Mouse (Mus musculus): Measurements from ENCODE around the gene Cyp2f2. TPM values are rescaled to one million over a fixed set of nuclear protein-coding genes. Genes with fewer than 3 reads are reported as not detected.
A peak's percentile ranks its signal among the peaks of the same experiment; 100 is the strongest.

Cyp2f2 gene
- total RNA-seq (2021) = under 1 TPM; 0.18 to 0.51 TPM
- long read RNA-seq = 0 reads

DNA sequence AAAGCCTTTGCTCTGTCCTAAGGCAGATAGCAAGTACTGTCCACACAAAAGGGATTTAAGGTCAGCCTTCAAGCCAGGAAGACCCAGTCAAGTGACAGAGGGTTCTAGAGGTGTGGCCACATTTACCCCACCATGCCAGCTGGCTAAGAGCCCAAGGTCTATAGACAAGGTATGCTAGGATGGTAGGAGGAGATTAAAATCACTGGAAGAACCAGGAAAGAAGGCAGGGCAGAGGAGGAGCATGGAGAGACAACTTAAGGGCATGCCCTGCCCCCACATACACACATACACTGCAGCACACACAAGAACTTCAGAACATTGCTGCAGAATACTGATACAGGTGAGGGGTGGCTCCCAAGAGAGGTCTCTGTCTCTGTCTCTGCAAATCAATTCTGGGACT is at the start of gene Cyp2f2:
TSS of gene Cyp2f2 (plus strand) at position 234 of the 400 bp plus-strand sequence.
- DNase-seq (ENCODE audit: low spot score in 2 of 2) = no peak

DNA sequence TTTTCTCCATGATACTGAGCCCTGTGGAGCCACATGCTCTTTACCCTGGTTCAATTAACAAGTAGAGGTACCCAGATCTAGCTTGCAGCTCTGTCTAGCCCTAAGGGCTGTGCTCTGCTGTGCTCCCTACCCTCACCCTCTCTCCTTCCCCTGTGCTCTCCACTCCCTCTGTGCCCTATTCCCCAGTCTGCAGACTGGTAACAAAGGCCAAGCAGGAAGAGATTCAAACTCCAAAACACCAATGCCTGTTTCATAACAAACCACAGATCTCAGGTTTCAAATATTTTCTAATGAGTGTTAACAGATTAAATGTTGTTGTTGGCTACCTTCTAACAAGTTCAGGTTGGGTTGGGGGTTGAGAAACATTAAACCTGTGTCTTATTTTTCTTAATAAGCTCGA is 41.1 kb upstream of the Cyp2f2 start:
- no peak for DNase-seq (ENCODE audit: low spot score in 2 of 2)

DNA sequence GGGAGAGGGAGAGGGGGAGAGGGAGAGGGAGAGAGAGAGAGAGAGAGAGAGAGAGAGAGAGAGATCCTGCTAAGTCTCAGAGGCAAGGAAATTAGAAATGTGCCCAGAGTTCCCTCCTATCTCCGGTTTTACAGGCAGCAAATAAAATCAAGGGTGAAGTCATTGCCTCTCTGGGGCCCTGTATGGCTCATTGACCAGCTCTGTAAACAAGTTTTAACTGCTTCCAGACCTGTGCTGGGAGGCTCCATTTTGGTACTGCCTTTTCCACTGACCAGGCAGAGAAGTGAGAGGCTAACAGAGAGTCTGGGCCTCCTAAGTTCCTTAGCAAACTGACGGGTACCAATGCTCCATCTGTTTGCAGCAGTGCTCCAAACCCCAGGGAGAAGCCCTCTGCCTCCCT is 38.1 kb upstream of the Cyp2f2 start:
- DNase-seq (ENCODE audit: low spot score in 2 of 2) = no peak

DNA sequence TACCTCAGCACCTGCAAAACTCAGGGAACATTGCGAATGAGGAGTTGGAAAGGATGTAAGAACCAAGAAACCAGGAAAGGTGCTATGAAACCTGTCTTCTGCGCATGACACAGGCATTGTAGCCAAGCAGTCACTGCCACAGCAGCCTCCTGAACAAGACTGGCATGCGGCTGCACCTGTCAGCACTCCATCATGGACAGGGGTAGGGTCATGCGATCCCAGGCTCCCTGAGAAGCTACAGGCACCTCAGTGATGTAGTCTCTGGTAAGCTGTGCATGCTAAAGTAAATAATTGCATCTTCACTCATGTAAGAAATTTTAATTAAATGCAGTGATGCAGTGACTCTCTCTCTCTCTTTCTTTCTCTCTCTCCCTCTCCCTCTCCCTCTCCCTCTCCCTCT is 28.7 kb upstream of the Cyp2f2 start:
- no peak for DNase-seq (ENCODE audit: low spot score in 2 of 2)

DNA sequence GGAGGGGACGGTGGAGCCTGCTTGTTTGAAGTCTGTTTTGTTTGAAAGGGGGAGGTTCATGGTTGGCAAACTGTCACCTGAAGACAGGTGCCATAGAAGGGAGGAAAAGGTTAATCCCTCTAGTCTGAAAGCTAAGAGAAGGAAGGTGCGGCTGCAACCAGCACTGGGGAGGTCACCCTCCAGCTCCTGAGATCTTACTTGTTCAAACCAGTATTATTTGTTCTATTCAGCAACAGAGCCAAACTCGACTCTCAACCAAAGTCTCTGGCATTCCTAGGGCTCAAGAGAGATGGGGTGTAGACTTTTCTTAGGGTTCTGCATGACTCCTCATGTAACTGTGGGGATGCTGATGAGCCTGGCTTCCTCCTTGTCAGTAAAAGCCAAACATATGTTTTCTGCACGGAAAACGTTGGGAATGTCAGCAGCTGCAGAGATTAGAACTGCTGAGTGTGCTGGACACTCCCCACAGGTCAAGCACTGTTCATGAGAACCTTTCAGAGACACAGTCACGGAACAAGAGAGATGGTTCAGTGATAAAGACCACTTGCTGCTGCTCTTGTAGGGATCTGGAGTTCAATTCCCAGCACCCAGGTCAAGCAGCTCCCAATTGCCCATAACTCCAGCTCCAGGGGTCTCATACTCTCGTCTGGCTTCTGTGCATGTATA is 27.5 kb upstream of the Cyp2f2 start:
- no peak for DNase-seq (ENCODE audit: low spot score in 2 of 2)

DNA sequence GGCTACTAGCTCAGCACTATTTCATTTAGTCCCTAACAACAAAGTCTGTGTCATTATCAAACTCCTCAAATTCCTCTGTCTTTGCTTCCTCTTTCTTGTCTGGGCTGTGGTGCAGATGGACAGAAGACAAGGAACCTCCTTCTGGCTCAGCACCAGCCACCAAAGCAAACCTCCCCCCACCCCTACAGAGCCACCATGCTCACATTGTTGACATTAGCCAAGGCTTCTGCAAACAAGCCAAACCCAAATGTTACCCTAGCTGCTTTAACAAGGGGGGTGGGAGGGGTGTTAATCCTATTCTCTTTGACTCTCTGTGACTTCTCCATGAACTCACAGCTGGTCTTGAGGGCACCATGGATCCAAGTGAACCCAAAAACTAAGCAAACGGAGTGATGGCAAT is 26.8 kb upstream of the Cyp2f2 start:
- DNase-seq (ENCODE audit: low spot score in 2 of 2) = no peak

DNA sequence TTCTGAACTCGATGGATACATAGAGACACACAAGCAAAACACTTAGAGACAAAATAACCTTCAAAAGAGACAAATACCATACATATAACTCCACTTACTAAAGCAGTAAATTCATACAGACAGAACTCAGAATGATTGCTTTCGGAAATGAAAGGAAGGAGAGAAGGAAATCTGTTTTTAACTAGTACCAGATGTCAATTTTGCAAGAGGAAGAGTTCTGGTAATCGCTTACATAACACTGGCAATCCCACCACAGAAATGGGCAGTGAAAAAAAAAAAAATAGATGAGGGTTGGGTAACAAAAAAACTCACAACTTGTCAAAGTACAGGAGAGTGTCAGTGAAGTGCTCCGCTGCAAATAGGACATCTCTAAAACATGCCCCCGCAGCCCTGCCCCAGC is 14.8 kb upstream of the Cyp2f2 start:
- DNase-seq (ENCODE audit: low spot score in 2 of 2) = no peak

DNA sequence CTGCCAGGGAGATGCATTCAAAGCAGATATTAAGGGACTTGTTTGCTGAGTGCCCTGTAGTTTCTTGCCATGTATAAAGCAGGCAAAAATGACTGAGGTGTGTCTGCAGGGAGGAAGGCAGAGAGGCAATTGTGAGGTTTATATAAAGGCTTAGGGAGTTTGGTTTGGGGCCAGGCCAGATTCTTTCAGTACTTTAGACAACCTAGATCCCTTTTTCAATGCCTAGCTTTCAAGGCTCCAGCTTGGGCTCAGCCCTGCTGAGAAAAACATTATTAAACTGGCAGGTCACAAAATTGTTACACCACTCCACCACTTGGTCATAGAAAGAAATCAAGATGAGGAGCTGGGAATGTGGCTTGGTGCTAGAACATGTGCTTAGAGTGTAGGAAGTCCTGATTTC is 9.4 kb upstream of the Cyp2f2 start:
- DNase-seq (ENCODE audit: low spot score in 2 of 2) = no peak

DNA sequence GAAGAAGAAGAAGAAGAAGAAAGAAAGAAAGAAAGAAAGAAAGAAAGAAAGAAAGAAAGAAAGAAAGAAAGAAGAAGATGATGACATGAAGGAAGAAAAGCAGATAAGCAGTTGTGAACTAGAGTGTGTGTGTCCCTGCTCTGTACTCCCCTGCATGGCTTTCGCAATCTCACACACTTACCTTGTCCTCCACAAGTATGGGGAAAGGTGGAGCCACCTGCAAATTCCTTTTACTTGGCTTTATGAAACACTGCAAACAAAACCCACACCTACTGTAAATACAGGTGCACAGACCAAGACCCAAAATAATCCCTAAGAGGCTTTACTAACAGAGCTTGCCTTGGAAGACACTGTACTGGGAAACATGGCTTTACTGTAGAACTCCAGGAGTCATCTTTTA is 8.7 kb upstream of the Cyp2f2 start:
- no peak for DNase-seq (ENCODE audit: low spot score in 2 of 2)

DNA sequence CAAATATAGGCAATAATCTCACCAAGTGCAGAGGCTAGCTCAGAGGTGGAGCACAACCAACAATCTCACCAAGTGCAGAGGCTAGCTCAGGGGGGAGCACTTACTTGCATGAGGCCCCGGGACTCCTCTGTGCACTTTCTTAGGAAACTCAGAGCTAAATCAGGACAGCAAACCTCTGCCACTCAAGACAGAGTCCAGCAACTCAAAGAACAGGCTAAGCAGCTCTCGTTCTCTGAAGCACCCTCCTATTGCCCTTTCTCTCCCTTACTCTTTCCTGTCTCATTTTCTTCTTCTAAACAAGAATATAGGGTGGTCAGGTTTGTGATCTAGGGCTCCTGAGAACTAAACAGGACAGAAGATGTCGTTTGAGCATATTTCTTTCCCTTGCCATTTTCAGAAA is 7.7 kb upstream of the Cyp2f2 start:
- no peak for DNase-seq (ENCODE audit: low spot score in 2 of 2)

DNA sequence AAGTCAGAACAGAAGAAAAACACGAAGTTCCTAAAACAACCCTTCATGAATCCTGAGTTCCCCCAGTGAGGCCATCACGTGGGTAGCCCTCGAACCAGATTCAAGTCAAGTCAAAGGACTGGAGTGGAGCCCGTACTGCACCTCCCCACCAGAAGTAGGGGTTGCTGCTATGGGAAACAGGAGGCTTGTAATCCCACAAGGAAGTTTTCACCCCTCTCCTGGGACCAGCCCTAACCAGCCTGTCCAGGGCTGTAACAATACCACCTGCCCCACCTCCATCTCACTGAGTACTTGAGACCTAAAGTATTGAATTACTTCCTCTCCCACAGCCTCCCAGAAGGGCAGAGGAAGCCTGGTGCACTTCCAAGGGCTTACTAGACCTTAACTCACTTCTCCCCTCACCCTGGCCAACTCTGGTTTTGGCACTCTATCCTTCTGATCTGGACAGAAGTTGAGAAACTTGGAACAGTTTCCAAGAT is 1.6 kb upstream of the Cyp2f2 start:
- no peak for DNase-seq (ENCODE audit: low spot score in 2 of 2)

DNA sequence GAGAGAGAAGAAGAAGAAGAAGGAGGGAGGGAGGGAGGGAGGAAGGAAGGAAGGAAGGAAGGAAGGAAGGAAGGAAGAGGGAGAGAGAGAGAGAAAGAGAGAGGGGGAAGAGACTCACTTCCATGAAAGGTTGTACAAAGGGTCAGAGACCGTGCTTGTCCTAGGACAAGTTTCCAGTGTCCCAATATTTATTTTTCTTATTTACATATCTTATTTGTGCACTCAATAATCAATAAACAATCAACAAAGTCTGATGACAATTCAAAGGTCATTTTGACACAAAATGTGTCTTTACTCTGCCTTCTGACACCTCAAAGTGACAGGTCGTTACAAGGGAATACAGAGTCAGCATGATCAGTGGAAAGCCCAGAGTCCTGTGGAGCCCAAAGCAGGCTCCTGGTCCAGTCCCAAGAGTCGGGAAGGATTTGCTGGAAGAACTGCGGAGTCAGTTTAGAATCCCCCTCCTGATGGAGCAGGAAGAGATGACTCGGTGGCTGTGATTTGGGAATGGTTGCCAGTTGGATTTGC is 4.7 kb downstream of the Cyp2f2 start:
- DNase-seq (ENCODE audit: low spot score in 2 of 2) = no peak

DNA sequence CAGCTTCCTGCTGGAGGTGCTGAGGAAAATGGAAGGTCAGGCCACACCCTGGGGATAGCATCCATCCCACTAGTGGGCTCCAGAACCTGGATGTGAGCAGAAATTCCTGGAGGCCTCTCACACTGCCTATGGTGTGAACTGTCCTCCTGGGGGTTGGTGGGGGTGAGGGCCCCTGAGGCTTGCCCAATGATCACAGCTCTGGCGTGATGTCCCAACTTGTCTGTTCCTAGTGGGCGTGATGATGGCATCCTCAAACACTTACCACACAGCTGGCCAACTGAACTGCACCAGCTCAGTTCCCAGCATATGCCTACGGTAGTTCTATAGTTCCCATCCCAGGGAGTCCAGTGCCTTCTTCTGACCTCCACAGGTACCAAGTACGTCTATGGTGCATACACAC is 5.3 kb downstream of the Cyp2f2 start:
- DNase-seq (ENCODE audit: low spot score in 2 of 2) = no peak

DNA sequence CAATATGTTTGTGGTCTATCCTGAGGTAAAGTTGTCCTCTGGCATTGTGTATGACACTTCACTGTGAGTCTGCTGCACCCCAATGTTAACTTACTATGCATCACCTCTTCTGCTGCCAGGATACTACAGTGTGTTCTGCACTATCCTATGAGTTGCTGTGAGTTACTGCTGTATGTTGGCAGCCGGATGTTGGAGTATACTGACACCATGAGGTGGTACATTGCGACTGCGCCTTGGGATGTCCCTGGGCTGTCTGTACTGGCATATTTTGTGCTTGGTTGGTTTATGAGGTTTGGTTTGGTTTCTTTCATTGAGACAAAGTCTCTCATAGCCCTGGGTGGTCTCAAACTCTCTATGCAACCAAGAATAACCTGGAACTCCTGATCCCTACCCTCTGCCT is 8.5 kb downstream of the Cyp2f2 start:
- DNase-seq (ENCODE audit: low spot score in 2 of 2) = peak; percentile 40 to 41

DNA sequence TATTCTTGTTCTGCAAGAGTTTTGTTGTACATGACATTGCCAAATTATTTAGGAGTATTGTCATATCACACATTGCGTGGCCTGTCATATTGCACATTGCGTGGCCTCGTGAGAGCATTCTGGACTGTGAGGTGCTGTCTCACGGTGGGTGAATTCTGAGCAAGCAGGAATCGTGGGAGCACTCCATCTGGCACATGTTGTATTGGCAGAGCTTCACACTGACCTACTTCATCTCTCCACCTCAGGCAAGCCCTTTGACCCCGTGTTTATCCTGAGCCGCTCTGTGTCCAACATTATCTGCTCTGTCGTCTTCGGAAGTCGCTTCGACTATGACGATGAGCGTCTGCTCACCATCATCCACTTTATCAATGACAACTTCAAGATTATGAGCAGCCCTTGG is 9.2 kb downstream of the Cyp2f2 start:
- no peak for DNase-seq (ENCODE audit: low spot score in 2 of 2)

DNA sequence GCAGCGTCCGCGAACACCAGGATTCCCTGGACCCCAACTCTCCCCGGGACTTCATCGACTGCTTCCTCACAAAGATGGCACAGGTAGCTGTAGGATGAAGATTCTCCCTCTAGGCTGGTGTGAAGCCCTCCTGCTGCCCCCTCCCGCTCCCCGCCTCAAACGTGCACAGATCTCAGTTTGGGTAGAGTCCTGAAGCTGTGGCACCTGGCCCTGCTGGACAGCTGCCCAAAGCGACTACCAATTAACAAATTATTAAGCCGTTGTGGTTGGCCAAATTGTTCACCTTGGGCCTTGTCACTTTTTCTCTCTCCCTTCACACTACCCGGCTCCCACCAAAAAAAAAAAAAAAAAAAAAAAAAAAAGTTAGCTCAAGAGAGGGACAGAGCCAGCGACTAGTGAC is 10.1 kb downstream of the Cyp2f2 start:
- no peak for DNase-seq (ENCODE audit: low spot score in 2 of 2)

DNA sequence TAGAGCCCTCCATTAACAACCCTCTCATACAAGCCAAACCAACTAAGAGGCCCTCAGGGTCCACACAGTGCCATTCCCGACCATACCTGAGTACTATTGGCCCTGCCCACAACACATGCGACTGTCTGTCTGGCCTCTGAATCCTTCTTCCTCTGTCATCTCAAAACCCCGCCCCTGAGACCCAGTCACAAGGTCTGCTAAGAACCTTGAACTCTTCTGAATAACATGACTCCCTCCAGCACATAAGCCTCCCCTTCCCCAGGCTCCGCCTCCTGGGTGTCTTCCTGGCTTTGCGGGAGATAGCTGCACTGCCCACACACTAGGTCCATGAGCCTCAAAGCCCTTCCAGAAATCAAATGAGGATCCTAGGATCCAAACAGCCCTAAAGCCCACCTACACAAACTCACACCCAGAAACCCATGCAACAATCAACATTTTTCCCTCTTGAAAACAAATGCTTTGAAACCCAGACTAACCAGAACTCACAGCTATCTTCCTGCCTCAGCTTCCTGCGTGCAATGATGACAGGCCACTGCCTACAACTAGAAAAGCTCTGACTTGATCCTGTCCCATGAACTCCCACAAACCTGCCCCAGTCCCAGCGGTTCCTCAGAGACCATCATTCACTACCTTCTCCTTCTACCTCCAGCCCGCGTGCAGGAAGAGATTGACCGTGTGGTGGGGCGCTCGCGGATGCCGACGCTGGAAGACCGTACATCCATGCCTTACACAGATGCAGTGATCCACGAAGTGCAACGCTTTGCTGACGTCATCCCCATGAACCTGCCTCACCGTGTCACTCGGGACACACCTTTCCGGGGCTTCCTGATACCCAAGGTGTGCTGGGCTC is 11.0 kb downstream of the Cyp2f2 start:
- no peak for DNase-seq (ENCODE audit: low spot score in 2 of 2)

DNA sequence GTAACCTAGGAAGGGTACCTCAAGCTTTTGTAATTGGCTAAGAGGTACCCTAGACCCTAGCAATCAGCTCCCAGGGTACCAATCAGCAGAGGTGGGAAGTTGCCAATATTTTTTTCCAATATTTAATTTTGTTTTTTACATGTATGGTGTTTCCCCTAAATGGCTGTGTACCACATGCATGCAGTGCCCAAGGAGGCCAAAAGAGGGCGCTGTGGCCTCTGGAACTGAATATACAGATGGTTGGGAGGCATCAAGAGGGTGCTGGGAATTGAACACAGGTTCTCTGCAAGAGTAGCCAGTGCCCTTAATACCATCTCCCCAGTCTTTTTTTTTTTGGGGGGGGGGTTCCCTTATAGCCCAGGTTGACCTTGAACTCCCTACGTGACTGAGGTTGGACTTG is 11.7 kb downstream of the Cyp2f2 start:
- DNase-seq (ENCODE audit: low spot score in 2 of 2) = no peak

DNA sequence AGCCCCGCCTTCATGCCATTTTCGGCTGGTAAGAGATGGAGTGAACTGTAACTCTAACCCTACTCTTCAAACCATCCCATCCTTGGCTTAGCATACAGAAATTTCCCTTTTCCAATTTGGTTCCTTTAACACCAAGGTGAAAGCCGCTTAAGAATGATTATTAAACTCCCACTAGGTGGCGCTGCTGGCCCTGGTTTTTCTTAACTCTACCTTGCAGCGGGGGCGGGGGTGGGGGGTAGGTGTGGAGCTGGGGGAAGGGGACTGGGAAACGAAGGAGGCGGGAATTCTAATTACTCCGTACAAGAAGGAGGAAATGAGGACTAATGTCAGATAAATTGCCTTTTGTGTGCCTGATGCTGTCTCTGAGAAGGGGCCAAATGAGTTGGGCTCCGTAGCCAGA is 12.9 kb downstream of the Cyp2f2 start:
- peak; percentile 60 to 73 for DNase-seq (ENCODE audit: low spot score in 2 of 2)

DNA sequence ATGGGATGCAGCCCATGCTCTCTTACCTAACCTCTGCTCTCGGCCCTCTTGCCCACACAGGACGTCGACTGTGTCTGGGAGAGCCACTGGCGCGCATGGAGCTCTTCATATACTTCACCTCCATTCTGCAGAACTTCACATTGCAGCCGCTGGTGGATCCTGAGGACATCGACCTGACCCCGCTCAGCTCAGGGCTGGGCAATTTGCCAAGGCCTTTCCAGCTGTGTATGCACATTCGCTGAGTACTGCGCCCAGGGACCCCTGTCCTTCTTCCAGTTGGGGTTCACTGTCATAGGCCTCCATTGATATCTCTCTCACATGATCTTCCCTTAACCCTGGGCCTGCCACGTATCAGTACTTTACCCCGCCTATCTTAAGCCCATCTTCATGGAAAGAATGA is 13.4 kb downstream of the Cyp2f2 start:
- peak in 1 of 2 experiments; percentile 16 for DNase-seq (ENCODE audit: low spot score in 2 of 2)

DNA sequence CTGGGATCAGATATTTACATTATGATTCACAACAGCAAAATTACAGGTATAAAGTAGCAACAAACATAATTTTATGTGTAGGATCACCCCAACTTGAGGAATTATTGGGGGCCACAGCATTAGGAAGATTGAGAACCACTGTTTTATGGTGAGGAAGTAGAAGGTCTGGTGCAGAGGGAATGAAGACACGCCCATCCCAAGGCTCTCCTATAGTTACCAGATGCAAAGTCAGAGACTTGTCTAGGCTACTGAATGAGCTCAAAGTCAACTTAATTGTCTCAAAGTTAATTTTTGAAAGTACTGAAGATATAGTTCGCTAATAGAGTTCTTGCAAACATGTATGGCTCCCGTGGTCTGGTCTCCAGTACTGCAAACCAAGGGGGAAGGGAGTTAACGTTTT is 14.0 kb downstream of the Cyp2f2 start:
- DNase-seq (ENCODE audit: low spot score in 2 of 2) = no peak

DNA sequence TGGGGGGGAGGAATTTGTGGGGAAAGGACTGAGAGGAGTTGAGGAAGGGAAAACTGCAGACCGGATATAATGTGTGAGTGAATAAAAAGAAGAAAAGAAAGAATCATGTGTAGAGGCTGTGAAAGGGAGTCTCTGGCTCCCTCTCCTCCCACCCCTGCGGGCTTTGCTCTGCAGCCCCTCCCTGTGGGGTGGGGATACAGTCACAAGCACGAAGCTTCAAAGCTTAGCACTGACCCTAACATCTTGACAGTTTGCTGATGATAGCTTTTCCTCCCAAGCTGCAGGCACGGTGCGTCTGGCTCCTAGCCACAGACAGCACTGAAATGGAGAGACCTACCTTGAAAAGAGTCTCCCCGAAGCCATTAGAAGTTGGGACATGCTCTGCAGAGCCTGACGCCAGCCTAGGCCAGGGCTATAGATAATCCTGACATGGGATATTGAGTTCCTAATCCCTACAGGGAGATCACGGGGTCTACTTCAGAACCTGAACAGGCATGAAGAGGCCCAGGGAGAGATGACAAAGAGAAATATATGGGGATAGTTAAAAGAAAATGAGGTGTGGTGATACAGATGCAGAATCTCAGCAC is 16.8 kb downstream of the Cyp2f2 start:
- DNase-seq (ENCODE audit: low spot score in 2 of 2) = no peak

Data from layer of hippocampus, postnatal 10 days (tissue).